Mouse (Mus musculus) ES-Bruce4 (cell line): ENCODE results near the gene Fig4.

Experiments used
- CTCF ChIP-seq: IDR thresholded peaks from one replicate; pipeline ENCODE4 v1.8.1; 2011; ENCODE audit warnings: low read depth, low read length
- EP300 ChIP-seq: IDR thresholded peaks from 2 replicates; pipeline ENCODE4 v1.6.1; 2011; ENCODE audit warnings: low read depth, low read length; ENCODE audit not compliant: insufficient read depth
- POLR2A ChIP-seq: IDR thresholded peaks from one replicate; pipeline ENCODE4 v1.8.1; 2011; ENCODE audit warnings: low read length; ENCODE audit not compliant: insufficient read depth

GRCm38 (mm10) chr10:41233140-41233539 is 69.9 kb downstream of the Fig4 start:
- no peak for TF ChIP-seq POLR2A
- TF ChIP-seq CTCF: no peak
- no peak for TF ChIP-seq EP300
